Mouse (Mus musculus): ENCODE data around the gene Zdhhc23.

Zdhhc23 gene

DNA sequence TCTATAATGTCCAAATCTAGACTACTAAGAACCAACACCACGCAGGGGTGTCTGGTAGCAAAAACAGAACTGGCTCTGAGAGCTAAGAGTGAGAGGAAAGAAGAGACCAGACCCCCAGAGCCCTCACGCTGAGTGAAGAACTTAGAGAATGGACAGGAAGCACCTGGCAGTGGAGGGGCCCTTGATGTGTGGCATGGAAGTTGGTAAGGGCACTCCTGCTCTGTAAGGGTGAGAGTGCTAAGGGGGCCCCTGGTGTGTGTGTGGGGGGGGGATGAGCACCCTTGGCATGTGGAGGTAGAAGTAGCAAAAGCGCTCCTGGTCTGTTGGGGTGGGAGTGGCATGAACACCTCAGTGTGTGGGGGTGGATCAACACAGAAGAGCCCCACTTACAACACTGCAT, 9.2 kb downstream of the Zdhhc23 start:
- in situ Hi-C loops (cut with MboI), result no loop called here

DNA sequence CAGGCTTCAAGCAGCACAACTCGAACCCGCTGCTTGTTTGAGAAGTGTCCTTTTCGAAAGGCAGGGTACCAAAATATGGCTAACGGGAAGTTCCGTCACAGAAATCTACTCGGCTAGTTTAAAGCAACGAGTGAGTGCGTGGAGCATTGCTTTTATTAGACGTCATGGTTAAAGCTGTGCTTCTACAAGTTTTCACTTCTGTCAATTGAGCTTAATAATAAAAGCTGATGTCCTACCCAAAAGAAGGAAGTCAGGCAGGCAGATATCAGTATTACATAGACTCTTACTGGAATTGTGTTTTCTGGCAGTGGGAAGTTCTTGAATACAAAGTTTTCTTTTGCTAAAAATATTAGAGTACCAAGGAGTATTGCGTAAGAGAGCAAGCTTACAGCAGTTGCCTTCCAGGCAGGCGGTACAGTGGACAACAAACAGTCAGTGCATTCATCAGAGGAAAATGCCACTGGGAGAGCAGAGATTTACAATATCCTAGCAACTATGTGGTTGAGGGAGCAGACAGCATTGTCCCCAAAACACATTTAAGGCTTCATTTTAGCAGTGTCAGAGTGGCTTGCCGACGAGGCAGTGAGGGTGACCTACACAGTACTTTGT, 13.7 kb downstream of the Zdhhc23 start:
- in situ Hi-C loops (cut with MboI), result no loop called here

DNA sequence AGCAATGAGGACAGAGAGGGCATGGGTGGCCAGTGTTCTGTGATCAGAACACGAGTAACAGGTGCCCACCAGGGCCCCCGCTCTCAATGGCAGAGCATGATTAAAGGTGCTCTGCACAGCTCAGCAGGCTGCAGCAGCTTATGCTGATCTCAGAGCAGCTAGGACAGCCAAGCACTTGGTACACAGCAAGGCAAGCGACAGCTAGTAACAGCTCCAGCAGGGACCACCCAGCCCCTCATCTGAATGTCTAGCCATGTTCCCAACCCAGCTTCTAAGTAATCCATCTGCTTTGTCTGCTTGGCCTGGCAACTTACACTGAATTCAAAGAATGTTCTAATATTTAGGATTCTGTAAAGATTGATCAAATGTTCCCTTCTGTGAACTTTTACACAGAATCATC, 15.8 kb downstream of the Zdhhc23 start:
- in situ Hi-C loops (cut with MboI), result no loop called here

DNA sequence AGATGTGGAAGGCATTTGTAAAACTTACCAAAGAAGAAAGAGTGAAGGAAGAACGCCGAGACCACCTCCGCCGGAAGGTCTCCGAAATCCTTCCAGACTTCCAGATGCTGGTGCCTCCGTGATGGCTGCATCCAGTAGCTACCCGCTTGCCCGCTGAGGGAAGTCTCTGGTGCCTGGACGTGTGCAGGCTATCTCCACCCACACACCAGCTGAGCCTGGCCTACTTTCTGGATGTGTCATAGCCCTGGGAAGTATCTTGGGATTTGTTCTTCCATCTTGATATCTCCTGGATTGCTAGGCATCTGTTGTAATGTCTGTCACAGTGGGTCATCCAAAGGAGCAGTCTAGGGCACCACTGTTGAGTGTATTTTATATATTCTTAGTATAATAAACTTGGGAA, 16.3 kb downstream of the Zdhhc23 start:
- in situ Hi-C loops (cut with MboI), result no loop called here

DNA sequence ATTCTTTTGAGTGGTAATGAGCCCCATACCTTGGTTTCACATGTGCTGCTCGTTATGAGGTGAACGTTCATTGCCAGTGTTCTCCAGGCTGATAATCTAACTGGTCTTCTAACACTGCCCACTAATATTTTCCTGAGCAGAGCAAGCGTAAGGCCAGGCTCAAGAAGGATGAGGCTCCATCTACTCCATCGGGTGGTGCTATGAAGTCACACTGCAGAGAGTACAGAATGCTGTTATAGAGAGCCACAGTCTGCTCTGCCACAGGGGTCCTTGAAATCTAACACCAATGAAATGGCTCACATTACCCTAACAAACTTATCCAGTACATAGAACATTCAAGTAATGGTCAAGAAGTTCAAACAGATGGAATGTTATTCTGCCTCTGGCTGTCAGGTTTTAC, 21.6 kb downstream of the Zdhhc23 start:
- in situ Hi-C loops (cut with MboI), result no loop called here

DNA sequence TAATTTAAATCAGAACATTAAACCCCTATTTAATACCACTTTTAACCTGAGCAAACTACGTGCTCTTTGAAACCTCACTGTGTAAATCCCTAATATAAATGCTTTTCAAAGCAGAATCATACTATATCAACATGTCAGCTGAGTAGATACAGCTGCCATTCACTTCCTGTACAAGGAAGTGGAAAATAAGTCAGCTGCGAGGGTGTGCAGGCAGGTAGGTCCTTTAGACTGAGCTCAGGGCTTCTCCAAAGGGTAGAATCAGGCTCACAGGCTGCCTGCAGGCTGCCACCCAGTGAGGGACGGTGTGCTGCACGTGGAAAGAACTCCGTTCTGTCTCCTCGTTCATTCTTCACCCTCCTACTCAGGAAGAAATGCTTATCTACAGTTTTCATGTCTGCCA, 24.7 kb downstream of the Zdhhc23 start:
- in situ Hi-C loops (cut with MboI), result no loop called here

DNA sequence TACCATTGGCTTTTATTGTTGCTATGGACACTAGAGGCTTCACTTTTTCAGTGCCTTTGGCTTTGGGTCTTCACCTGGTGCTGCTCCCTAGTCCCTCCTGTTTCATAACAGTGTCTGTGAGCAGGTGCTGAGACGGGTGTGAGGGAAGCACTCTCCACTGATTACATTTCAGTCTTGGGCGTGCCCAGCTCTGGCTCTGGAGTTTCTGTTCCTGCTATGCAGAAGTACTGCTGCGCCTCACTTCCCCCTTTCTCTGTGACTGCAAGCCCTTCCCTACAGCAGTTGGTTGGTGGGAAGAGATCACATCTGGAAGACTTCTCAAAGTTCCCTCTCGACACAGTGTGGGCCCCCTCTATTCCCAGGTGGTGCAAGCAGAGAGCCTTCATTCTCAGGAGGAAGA, 28.0 kb downstream of the Zdhhc23 start:
- in situ Hi-C loops (cut with MboI), result no loop called here

DNA sequence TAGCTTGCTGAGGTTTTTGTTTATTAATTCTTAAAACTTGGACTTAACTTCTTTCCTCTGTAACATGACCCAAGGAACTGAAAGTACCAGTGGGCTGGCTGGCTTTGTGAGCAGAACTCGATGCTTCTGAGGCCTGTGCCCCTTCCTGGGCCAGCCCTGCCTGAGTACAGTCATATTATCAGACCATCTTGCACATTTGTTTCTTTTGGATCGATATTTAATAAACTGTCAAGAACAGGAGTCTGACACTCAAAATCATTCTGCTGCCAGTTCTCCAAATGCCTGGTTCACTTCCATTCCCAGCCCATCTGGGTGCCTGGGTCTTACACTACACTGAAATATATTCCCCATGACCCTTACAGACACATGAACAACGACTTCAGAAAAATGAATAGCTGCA, 33.7 kb downstream of the Zdhhc23 start:
- in situ Hi-C loops (cut with MboI), result no loop called here

DNA sequence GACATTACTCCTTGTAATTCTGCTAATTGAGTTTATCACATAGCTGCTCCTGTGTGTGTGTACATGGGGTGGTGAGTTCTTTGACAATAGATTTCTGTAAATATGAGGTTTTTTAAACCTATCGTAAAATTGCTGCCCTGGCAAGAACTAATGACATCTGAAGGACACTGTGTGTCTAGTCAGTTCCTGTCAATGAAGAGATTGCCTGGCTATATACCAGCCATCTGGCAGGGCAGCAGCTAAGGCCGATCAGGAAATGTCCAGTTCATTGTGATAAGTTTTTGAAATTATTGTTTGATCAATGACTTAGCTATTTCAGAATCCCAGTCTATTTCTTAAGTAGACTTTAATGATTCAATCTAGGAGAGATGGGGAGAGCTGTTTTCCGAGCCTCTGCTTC, 34.2 kb downstream of the Zdhhc23 start:
- in situ Hi-C loops (cut with MboI), result no loop called here

DNA sequence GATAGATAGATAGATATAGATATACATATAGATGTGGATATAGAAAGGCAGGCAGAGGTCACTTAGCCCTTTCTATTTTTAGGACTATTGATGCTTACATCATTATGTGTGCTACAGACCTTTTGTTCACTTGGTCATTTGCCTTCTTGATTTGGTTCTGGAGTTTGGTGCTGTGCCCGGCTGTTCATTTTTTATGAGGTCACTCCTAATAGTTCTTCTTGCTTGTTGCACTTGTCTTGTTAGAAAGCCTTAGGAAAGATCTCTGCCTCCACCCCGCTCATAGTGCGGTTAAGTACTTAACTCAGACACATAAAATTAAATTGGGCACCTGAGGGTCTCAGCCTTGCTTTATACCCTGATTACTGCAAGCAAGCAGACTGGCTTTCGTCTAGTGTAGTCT, 38.7 kb downstream of the Zdhhc23 start:
- in situ Hi-C loops (cut with MboI), result no loop called here

DNA sequence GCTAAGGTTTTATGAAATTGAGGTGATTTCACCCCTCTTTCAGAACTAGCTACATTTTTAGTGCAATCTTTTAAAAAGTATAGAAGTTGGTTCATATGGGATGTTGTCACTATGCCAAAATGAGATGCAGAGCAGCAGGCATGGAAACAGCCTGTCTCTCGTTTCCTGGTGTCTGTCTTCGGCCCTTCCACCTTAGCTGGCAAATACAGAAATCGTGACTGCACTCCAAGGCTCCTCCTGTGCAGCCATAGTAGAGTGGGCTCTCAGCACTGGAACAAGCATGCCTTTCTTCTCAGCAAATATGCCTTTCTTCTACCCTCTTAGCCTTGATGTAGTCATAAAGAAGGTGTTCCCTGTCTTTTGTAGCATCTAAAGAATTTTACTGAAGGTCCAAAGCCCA, 43.7 kb downstream of the Zdhhc23 start:
- in situ Hi-C loops (cut with MboI), result no loop called here

DNA sequence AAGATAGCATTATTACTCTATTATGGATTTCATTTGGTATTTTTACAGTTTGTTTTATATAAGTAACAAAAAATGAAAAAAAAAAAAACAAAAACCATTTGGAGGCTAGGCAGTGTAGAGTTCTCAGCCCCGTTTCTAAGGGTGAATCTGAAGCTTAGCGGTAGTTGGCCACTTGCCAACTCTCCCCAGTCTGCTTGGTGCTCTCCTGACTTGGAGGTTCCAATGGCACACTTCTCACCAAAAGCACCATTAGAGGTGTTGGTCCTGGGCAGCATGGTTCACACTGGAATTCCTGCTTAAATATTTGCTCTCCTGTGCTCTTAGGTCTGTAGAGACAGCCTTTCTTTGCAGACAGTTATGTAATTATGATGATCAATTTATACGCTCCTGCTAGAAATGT, 44.2 kb downstream of the Zdhhc23 start:
- in situ Hi-C loops (cut with MboI), result no loop called here

DNA sequence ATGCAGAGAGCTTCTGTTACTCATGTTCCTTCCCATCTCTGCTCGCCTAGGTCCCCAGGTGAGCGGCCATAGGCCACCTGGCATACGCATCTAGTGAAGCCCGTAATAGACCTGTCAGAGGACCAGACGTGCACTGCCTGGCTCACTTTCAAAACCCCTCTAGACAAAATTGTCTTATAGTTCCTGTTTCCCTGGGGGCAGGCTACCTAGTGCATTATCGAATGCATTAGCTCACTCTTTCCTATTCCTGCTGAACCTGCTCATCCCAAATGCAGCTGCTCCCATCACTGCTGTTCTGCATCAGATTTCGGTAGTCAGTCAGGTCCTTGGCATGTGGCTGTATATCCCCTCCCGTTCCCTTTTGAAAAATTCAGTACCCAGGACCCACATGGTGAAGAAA, 44.7 kb downstream of the Zdhhc23 start:
- in situ Hi-C loops (cut with MboI), result no loop called here

DNA sequence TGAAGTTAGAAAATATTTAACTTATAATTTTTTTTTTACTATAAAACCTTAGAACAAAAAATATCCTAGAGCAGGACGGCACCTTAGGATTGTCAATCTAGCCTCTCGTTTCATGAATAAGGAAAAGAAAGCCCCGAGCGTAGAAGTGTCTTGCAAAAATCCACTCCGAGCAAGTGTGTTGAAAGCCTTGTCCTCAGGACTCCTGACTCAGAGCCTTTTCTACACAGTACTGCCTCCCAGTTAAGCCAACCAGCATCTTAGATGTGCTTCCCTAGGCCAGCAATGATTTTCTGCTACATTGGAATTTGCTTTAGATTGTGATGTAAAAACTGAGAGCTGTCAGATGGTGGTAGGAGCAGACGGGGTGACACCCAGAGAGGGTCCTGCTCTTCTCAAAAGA, 46.5 kb downstream of the Zdhhc23 start:
- in situ Hi-C loops (cut with MboI), result no loop called here

DNA sequence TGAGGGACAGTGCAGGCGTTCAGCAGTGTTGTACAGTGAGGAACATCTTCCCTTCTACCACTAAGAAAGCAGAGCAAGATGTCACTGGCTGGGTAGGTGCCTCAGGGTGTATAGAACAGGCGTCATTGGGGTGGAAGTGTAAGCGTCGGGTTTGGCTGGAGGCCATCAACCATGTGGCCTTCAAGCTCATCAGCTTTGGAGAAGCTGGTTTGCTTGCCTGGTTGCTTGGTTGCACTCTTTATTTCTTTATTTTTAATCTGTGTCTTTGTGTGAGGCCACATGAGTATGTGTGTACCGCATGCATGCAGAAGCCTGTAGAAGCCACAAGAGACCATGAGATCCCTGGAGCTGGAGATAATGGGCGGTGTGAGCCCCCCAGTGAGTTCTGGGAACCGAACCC, 47.3 kb downstream of the Zdhhc23 start:
- in situ Hi-C loops (cut with MboI), result no loop called here

DNA sequence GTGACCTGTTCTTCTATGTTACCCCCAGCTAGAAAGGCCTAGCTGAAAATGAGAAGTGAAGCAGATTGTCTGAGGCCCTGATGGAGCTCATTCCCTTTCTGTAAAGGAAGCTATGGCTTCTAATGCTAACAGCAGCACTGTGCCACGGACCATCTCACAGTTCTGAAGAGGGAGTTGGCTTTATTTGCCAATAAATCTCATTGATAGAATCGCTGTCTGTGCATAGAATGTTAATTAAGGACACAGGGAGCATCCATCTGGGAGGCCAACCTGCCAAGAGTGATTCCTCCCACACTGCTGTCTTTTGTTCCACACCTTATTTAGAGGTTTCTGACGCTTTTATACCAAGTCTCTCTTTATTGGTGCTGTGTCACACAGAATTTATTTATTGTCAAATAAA, 48.1 kb downstream of the Zdhhc23 start:
- in situ Hi-C loops (cut with MboI), result no loop called here

DNA sequence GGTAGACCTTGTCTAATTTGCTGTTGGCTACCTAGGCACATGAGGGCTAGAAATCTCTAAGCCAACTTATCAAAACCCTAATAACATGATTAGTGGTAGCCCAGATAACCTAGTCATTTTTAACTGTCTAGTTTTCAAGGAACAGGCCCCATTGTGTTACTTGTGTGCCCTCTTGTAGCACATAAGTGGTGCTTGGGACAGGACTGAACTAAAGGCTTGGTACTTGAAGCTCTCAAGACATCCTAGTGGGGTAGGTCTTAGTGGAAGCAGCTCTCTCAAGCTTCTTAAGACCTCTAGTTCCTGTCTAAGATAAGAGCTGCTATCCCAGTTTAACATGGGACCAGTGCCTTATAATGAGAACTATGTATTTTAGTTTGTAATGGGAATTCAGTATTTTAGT, 49.0 kb downstream of the Zdhhc23 start:
- in situ Hi-C loops (cut with MboI), result no loop called here

DNA sequence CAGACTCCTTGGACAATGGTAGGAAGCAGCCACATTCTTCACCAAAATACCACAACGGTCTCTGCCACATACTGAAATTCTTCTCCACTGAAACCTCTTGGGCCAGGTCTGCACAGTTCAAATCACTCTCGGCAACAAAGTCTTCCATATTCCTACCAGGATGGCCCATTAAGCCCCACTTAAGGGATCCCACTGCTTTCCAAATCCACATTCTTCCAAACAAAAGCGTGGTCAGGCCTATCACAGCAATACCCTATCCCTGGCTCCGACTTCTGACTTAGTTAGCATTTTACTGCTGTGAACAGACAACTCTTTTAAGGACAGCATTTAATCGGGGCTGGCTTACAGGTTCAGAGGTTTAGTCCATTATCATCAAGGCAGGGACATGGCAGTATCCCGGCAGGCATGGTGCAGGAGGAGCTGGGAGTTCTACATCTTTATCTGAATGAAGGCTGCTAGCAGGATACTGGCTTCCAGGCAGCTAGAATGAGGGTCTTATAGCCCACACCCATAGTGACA, 53.2 kb downstream of the Zdhhc23 start, which contains the start of gene Qtrt2:
Gene Qtrt2 (minus strand): TSS at position 469 of the 519 bp plus-strand sequence.
- in situ Hi-C loops (cut with MboI), result no loop called here

DNA sequence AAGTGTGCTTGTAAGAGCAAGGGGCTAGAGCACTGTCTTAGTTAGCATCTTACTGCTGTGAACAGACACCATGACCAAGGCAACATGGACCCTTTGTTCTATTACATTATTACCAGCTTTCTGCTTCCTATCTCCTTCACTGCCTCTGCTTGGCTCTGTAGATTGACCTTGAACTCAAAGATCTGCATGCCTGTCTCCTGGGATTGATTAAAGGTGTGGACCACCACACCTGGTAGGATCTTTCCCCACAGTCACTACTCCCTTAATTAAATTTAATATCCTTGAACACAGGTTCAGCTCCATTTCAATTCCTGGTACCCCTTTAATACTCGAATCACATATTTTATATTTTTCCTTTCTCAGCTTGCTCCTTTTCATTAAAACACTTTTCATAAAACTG, 53.7 kb downstream of the Zdhhc23 start:
- in situ Hi-C loops (cut with MboI), result no loop called here

DNA sequence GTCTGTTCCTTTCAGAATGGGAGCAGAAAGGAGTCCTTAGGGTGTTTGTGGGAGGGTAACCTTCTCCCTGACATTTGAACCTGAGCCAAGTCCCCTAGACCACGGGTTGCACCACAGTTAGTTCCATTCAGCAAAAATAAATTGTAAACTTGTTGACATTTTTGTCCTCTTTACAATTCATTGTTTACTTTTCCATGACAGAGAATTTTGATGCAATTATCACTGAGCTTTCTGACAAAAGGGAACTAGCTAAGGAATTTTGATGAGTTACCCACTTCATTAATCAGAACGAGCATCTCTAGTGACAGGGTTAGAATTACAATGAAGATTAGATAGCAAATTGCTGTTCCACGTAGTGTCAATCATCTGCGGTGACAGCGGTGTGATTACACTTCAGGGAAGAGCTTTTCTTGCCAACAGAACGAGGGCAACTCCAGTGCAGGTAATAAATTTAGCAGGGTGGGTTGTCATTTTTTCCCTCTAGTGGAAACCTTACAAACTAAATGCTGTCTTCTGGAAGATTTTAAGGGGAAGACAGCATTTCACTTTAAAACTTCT, 54.5 kb downstream of the Zdhhc23 start:
- in situ Hi-C loops (cut with MboI), result no loop called here

DNA sequence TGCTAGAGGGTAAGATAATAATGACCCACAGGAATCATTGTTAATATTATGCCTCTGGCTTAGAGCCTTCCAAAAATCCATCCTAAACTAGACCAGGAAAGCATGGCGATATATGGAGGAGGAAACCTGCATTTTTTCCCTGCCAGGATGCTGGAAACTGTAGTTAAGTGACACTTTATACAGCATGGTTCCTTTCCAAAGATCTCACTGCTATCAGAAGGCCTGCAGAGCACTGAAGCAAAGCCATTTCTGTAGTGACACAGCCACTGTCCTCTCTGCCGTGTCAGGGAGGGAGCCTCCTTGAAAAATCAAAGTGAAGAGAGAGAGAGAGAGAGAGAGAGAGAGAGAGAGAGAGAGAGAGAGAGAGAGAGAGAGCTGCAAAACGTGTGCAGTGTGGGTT, 57.0 kb downstream of the Zdhhc23 start:
- in situ Hi-C loops (cut with MboI), result no loop called here

DNA sequence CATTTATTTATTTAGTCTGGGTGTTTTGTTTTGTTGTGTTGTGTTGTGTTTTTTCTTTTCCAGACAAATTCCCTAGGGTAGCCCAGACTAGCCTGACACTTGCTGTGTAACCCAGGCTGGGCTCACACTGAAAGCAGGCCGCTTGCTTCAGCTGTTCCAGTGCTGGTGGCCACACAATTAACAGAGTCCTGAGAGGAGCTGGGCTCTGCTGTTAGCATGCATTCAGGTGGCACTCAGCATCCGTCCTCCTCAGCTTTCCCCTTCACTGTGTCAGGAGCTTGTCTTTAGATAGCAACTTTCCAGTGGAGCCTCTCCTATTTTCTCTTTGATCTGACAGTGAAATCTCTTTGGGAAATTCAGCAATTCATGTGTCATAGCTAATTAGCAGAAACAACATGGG, 57.6 kb downstream of the Zdhhc23 start:
- in situ Hi-C loops (cut with MboI), result no loop called here

DNA sequence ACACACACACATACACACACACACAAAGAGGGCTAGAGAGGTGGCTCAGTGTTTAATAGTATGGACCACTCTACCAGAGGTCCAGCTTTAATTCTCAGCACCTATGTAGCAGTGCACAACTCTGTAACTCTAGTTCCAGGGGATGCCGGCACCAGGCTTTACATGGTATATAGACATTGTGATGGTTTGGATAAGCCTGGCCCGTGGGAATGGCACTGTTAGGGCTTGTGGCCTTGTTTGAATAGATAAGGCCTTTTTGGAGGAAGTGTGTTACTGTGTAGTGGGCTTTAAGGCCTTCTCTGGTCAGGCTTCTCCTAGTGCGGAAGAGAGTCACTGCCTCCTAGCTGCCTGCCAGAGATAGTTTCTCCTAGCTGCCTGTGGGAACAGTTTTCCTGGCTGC, 60.7 kb downstream of the Zdhhc23 start:
- in situ Hi-C loops (cut with MboI), result no loop called here
